Mouse (Mus musculus) liver, postnatal 0 days (tissue): Measurements from ENCODE around the gene Astn2.

Experiments used
- CTCF ChIP-seq: sonication (generic); IDR thresholded peaks from 2 replicates; pipeline ENCODE4 v1.5.1; 2016; ENCODE audit warnings: antibody characterized with exemption, low read depth
- EP300 ChIP-seq: IDR thresholded peaks from 2 replicates; pipeline ENCODE4 v1.6.1; 2016; ENCODE audit warnings: antibody characterized with exemption, low read depth, mild to moderate bottlenecking

DNA sequence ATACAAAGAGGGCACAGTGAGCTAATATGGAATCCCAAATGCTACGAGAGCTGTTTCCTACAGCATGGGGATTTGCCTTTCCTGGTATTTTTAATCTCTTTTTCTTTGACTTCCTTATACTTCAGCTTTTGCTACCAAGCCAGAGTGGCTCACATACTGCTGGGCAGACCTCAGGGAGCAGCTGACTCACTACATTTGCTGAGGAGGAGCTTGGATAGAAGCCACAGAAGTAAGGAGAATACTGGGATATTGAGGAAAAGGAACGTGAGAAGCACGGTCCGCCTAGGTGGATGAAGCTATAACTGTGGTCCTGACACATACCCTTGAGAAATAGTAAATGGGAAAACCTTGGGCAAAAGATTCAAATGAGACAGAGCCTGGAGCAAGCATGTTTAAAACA lies 348.7 kb downstream of the Astn2 start:
- no peak for TF ChIP-seq CTCF
- TF ChIP-seq EP300: no peak
